ENCODE assay signal across 8 mouse cellular contexts in the genomic region with DNA sequence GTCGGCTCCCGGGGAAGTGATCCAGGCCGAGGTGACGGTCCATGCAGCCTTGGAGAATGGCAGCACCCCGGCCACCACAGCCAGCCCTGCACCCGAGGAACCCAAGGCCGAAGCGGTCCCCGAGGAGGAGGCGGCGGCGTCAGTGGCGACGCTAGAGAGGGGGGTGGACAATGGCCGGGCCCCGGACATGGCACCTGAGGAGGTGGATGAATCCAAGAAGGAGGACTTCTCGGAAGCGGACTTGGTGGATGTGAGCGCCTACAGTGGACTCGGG. TPM values are rescaled to one million over a fixed set of nuclear protein-coding genes. Genes with fewer than 3 reads are reported as not detected.
A peak's percentile ranks its signal among the peaks of the same experiment; 100 is the strongest.
DNase-seq lines count a peak whose midpoint lies in the region; ATAC-seq and TF ChIP-seq lines count a peak whose summit lies in the region.

No protein-coding gene starts in this region.

- peak overlapping the region; percentile 72 for H3K4me2 ChIP-seq in CH12.LX (ENCODE audit: insufficient read depth, low read depth, poor library complexity, severe bottlenecking)
- H3K4me2 ChIP-seq in forebrain, embryonic 12.5 days, result peak overlapping the region; percentile 97
- H3K4me2 ChIP-seq in limb, embryonic 15.5 days, result peak overlapping the region; percentile 93

- under 1% methylated on average over 20 of the region's 20 CpGs for WGBS in forebrain, embryonic 12.5 days
- WGBS in limb, embryonic 15.5 days, result under 1% methylated on average over 20 of the region's 20 CpGs
- under 1% methylated on average over 20 of the region's 20 CpGs for WGBS in olfactory bulb, adult 2 months

- dilution Hi-C loops in CH12.LX (cut with MboI; ENCODE audit: extremely low pct_ligation_motif_present, extremely low pct_unique_long_range_greater_than_20kb, low sequenced_read_pairs), result no loop called here

- peaks cover 47% of the 10 kb centered on the region for H3K36me3 ChIP-seq in erythroblast, embryonic 14.5 days (ENCODE audit: control insufficient read depth)
- peaks cover 9 to 32% of the 10 kb centered on the region in 2 experiments for H3K36me3 ChIP-seq in CH12.LX (replicated peaks in 1 of 2; ENCODE audit: control insufficient read depth in 1 of 2, insufficient read depth in 1 of 2, low read length in 1 of 2)
- peaks cover 15% of the 10 kb centered on the region for H3K36me3 ChIP-seq in forebrain, embryonic 12.5 days (replicated peaks)
- H3K36me3 ChIP-seq in limb, embryonic 15.5 days, result peaks cover 18% of the 10 kb centered on the region

- H3K9ac ChIP-seq in CH12.LX (ENCODE audit: insufficient read depth, low read depth), result peak overlapping the region; percentile 84; the same call in 1 of the 2 replicates
- H3K9ac ChIP-seq in forebrain, embryonic 12.5 days, result peak overlapping the region; percentile 94
- H3K9ac ChIP-seq in limb, embryonic 15.5 days, result peak overlapping the region; percentile 82

- H3K4me1 ChIP-seq in erythroblast, embryonic 14.5 days (ENCODE audit: control insufficient read depth), result peaks cover 94% of the 10 kb centered on the region
- H3K4me1 ChIP-seq in CH12.LX (ENCODE audit: control insufficient read depth in 1 of 2, insufficient read depth in 2 of 2), result peaks cover 25 to 57% of the 10 kb centered on the region in 2 experiments
- peaks cover 77% of the 10 kb centered on the region for H3K4me1 ChIP-seq in forebrain, embryonic 12.5 days
- H3K4me1 ChIP-seq in limb, embryonic 15.5 days, result peaks cover 79% of the 10 kb centered on the region
- peaks cover 57% of the 10 kb centered on the region for H3K4me1 ChIP-seq in olfactory bulb, adult 2 months (ENCODE audit: control insufficient read depth, insufficient read depth, low read length)

- no peaks in the 10 kb centered on the region for H3K9me3 ChIP-seq in erythroblast, embryonic 14.5 days (ENCODE audit: control insufficient read depth, low read length)
- no peaks in the 10 kb centered on the region for H3K9me3 ChIP-seq in CH12.LX (replicated peaks; ENCODE audit: low read length)
- no peaks in the 10 kb centered on the region for H3K9me3 ChIP-seq in forebrain, embryonic 12.5 days
- H3K9me3 ChIP-seq in limb, embryonic 15.5 days, result no peaks in the 10 kb centered on the region

- peak overlapping the region; percentile 86 for H3K4me3 ChIP-seq in erythroblast, embryonic 14.5 days (replicated peaks)
- peak overlapping the region; percentile 19 to 78 (median 65) for H3K4me3 ChIP-seq in CH12.LX (replicated peaks in 1 of 3; ENCODE audit: low read depth in 2 of 3, low read length in 2 of 3, poor library complexity in 1 of 3)
- H3K4me3 ChIP-seq in forebrain, embryonic 12.5 days (replicated peaks), result peak overlapping the region; percentile 96
- H3K4me3 ChIP-seq in limb, embryonic 15.5 days, result peak overlapping the region; percentile 84
- H3K4me3 ChIP-seq in olfactory bulb, adult 2 months (ENCODE audit: insufficient read depth, low read depth, low read length), result peak overlapping the region; percentile 92

- no peak for TF ChIP-seq EP300 in CH12.LX (IDR thresholded peaks at IDR 0.05; ENCODE audit: low read length)

- no peak for ATAC-seq in erythroblast, adult 5-6 weeks (replicated peaks; ENCODE audit: low FRiP score, poor library complexity, severe bottlenecking)
- ATAC-seq in forebrain, embryonic 12.5 days (ENCODE audit: low FRiP score), result no peak
- no peak for ATAC-seq in limb, embryonic 15.5 days (ENCODE audit: insufficient number of reproducible peaks, low FRiP score, low TSS enrichment, low read depth)

- no peak for TF ChIP-seq CTCF in CH12.LX (conservative IDR thresholded peaks at IDR 0.05 in 1 of 2, IDR thresholded peaks at IDR 0.05 in 1 of 2; ENCODE audit: low read depth in 2 of 2, low read length in 2 of 2)
- TF ChIP-seq CTCF in olfactory bulb, adult 2 months (IDR thresholded peaks at IDR 0.05; ENCODE audit: insufficient read depth, low read depth, low read length), result no peak

- no peak for DNase-seq in CH12.LX (ENCODE audit: extremely low read depth)
- no peak for DNase-seq in thymus, postnatal 25 days
- no peak for DNase-seq in right cerebral cortex, postnatal 14 days

- no peak for TF ChIP-seq RAD21 in CH12.LX (IDR thresholded peaks at IDR 0.05; ENCODE audit: low read depth, low read length)

- peaks cover 10% of the 10 kb centered on the region; the same call in 1 of the 2 replicates for H3K27me3 ChIP-seq in erythroblast, embryonic 14.5 days (ENCODE audit: control insufficient read depth)
- H3K27me3 ChIP-seq in CH12.LX (replicated peaks), result peaks cover 6% of the 10 kb centered on the region
- H3K27me3 ChIP-seq in forebrain, embryonic 12.5 days, result no peaks in the 10 kb centered on the region
- no peaks in the 10 kb centered on the region for H3K27me3 ChIP-seq in limb, embryonic 15.5 days

- H3K79me2 ChIP-seq in CH12.LX (replicated peaks; ENCODE audit: control insufficient read depth, extremely low read depth, insufficient read depth, poor library complexity, severe bottlenecking), result 0 out of 2 replicates have a peak, but pooled peaks cover 3% of the 10 kb centered on the region

- in situ Hi-C loops in CH12.LX (cut with MboI; ENCODE audit: low pct_ligation_motif_present, low pct_unique_long_range_greater_than_20kb, low sequenced_read_pairs), result no loop called here

- no peak for TF ChIP-seq POLR2A in CH12.LX (IDR thresholded peaks at IDR 0.05; ENCODE audit: low read depth, low read length)
- no peak for TF ChIP-seq POLR2A in olfactory bulb, adult 2 months (IDR thresholded peaks at IDR 0.05; ENCODE audit: insufficient read depth, low read depth, low read length)

- no peak overlapping the region for H3K27ac ChIP-seq in CH12.LX (ENCODE audit: insufficient read depth, low read depth)
- peak overlapping the region; percentile 94 for H3K27ac ChIP-seq in forebrain, embryonic 12.5 days
- H3K27ac ChIP-seq in limb, embryonic 15.5 days, result peak overlapping the region; percentile 94
- H3K27ac ChIP-seq in olfactory bulb, adult 2 months (ENCODE audit: insufficient read depth, low read depth, low read length), result peak overlapping the region; percentile 86

RNA-seq across cellular contexts. Expression of a gene that starts 1.6 kb away (rescaled TPM):
- polyA plus RNA-seq in erythroblast, embryonic 14.5 days (2012), result 29.1 and 31.4 TPM in 2 replicates
- 21.9 and 30.7 TPM in 2 replicates for total RNA-seq in erythroblast, adult 5-6 weeks (2015; ENCODE audit: low replicate concordance)
- 41.1 and 45.2 TPM in 2 replicates for total RNA-seq in erythroblast, adult 5-6 weeks (2017; ENCODE audit: low replicate concordance)
- total RNA-seq in CH12.LX (2012; rRNA removed), result 21.2 and 21.8 TPM in 2 replicates
- 5.7 and 7.8 TPM in 2 replicates for total RNA-seq in CH12.LX (2014; rRNA removed)
- 20.3 and 21.2 TPM in 2 replicates for polyA plus RNA-seq in CH12.LX (2012; ENCODE audit: insufficient read length, low read depth)
- polyA plus RNA-seq in forebrain, embryonic 12.5 days (2016; fragmentation: Nextera tagmentation; extraction: Ambion mirVana), result 16.6 and 17.7 TPM in 2 replicates
- 9.7 and 9.9 TPM in 2 replicates for polyA plus RNA-seq in limb, embryonic 15.5 days (2015; fragmentation: Nextera tagmentation; extraction: Ambion mirVana)
- polyA plus RNA-seq in olfactory bulb, adult 2 months (2012; ENCODE audit: insufficient read depth, insufficient read length, low replicate concordance, missing spikeins), result 129 TPM in 1 of 2 replicates, not detected in the other

RNA-seq across cellular contexts. Expression of a gene that starts 16.3 kb away (rescaled TPM):
- polyA plus RNA-seq in erythroblast, embryonic 14.5 days (2012), result not detected in 2 replicates
- total RNA-seq in erythroblast, adult 5-6 weeks (2015; ENCODE audit: low replicate concordance), result not detected in 2 replicates
- total RNA-seq in erythroblast, adult 5-6 weeks (2017; ENCODE audit: low replicate concordance), result not detected in 2 replicates
- total RNA-seq in CH12.LX (2012; rRNA removed), result 0.08 and 0.34 TPM in 2 replicates
- not detected in 2 replicates for total RNA-seq in CH12.LX (2014; rRNA removed)
- polyA plus RNA-seq in CH12.LX (2012; ENCODE audit: insufficient read length, low read depth), result 0.39 and 0.45 TPM in 2 replicates
- not detected in 2 replicates for polyA plus RNA-seq in forebrain, embryonic 12.5 days (2016; fragmentation: Nextera tagmentation; extraction: Ambion mirVana)
- 7.5 and 18.9 TPM in 2 replicates for polyA plus RNA-seq in limb, embryonic 15.5 days (2015; fragmentation: Nextera tagmentation; extraction: Ambion mirVana)
- not detected in 2 replicates for polyA plus RNA-seq in olfactory bulb, adult 2 months (2012; ENCODE audit: insufficient read depth, insufficient read length, low replicate concordance, missing spikeins)

RNA-seq across cellular contexts. Expression of a gene that starts 17.3 kb away (rescaled TPM):
- 123 and 135 TPM in 2 replicates for polyA plus RNA-seq in erythroblast, embryonic 14.5 days (2012)
- 22.1 and 25.9 TPM in 2 replicates for total RNA-seq in erythroblast, adult 5-6 weeks (2015; ENCODE audit: low replicate concordance)
- 32.0 and 47.1 TPM in 2 replicates for total RNA-seq in erythroblast, adult 5-6 weeks (2017; ENCODE audit: low replicate concordance)
- 0.04 and 0.17 TPM in 2 replicates for total RNA-seq in CH12.LX (2012; rRNA removed)
- 0.07 TPM in 1 of 2 replicates, not detected in the other for total RNA-seq in CH12.LX (2014; rRNA removed)
- not detected in 2 replicates for polyA plus RNA-seq in CH12.LX (2012; ENCODE audit: insufficient read length, low read depth)
- polyA plus RNA-seq in forebrain, embryonic 12.5 days (2016; fragmentation: Nextera tagmentation; extraction: Ambion mirVana), result 80.5 and 86.7 TPM in 2 replicates
- 21.4 and 25.1 TPM in 2 replicates for polyA plus RNA-seq in limb, embryonic 15.5 days (2015; fragmentation: Nextera tagmentation; extraction: Ambion mirVana)
- not detected in 2 replicates for polyA plus RNA-seq in olfactory bulb, adult 2 months (2012; ENCODE audit: insufficient read depth, insufficient read length, low replicate concordance, missing spikeins)

RNA-seq across cellular contexts. Expression of a gene that starts 25.0 kb away (rescaled TPM):
- polyA plus RNA-seq in erythroblast, embryonic 14.5 days (2012), result not detected in 2 replicates
- not detected in 2 replicates for total RNA-seq in erythroblast, adult 5-6 weeks (2015; ENCODE audit: low replicate concordance)
- total RNA-seq in erythroblast, adult 5-6 weeks (2017; ENCODE audit: low replicate concordance), result not detected in 2 replicates
- total RNA-seq in CH12.LX (2012; rRNA removed), result not detected in 2 replicates
- total RNA-seq in CH12.LX (2014; rRNA removed), result not detected in 2 replicates
- polyA plus RNA-seq in CH12.LX (2012; ENCODE audit: insufficient read length, low read depth), result not detected in 2 replicates
- polyA plus RNA-seq in forebrain, embryonic 12.5 days (2016; fragmentation: Nextera tagmentation; extraction: Ambion mirVana), result not detected in 2 replicates
- 0.42 TPM in 1 of 2 replicates, not detected in the other for polyA plus RNA-seq in limb, embryonic 15.5 days (2015; fragmentation: Nextera tagmentation; extraction: Ambion mirVana)
- not detected in 2 replicates for polyA plus RNA-seq in olfactory bulb, adult 2 months (2012; ENCODE audit: insufficient read depth, insufficient read length, low replicate concordance, missing spikeins)

RNA-seq across cellular contexts. Expression of a gene that starts 48.7 kb away (rescaled TPM):
- polyA plus RNA-seq in erythroblast, embryonic 14.5 days (2012), result 4.0 and 7.2 TPM in 2 replicates
- 1.3 and 7.9 TPM in 2 replicates for total RNA-seq in erythroblast, adult 5-6 weeks (2015; ENCODE audit: low replicate concordance)
- 0.60 and 5.6 TPM in 2 replicates for total RNA-seq in erythroblast, adult 5-6 weeks (2017; ENCODE audit: low replicate concordance)
- total RNA-seq in CH12.LX (2012; rRNA removed) (not detected in 2 replicates), CH12.LX (2014; rRNA removed) (not detected in 2 replicates)
- polyA plus RNA-seq in CH12.LX (2012; ENCODE audit: insufficient read length, low read depth), result not detected in 2 replicates
- 17.3 and 19.4 TPM in 2 replicates for polyA plus RNA-seq in forebrain, embryonic 12.5 days (2016; fragmentation: Nextera tagmentation; extraction: Ambion mirVana)
- polyA plus RNA-seq in limb, embryonic 15.5 days (2015; fragmentation: Nextera tagmentation; extraction: Ambion mirVana), result 33.4 and 42.9 TPM in 2 replicates
- not detected in 2 replicates for polyA plus RNA-seq in olfactory bulb, adult 2 months (2012; ENCODE audit: insufficient read depth, insufficient read length, low replicate concordance, missing spikeins)
